Mouse (Mus musculus) embryonic stem cell, embryonic (primary cell): ENCODE data around the gene 2310061N02Rik.
"Not testable (repeated sequence)": the region's sequence is repeated elsewhere in the genome, so short reads cannot be mapped to it uniquely, and the experiment has no call there.

Source experiments
- CTCF ChIA-PET, 4 experiments: fragments of 300-600 bp in 2 of 4; fragments of 350-600 bp in 2 of 4; sonication (Branson Sonifier 250); formaldehyde crosslinking; loops; one replicate each; lab custom pipeline; 2022; ENCODE audit warnings: inconsistent platforms in 2 of 4; lab: Charles Lee
- POLR2A ChIA-PET, 4 experiments: fragments of 300-600 bp in 2 of 4; fragments of 350-600 bp in 2 of 4; sonication (Branson Sonifier 250); formaldehyde crosslinking; loops; one replicate each; lab custom pipeline; 2022; ENCODE audit warnings: antibody characterized with exemption in 4 of 4, inconsistent platforms in 1 of 4; lab: Charles Lee

Gene 2310061N02Rik

GRCm38 (mm10) chr16:88707496-88708012 is at the start of gene 2310061N02Rik:
2310061N02Rik (minus strand) TSS chr16:88707962.
- POLR2A ChIA-PET = no interaction called here
- CTCF ChIA-PET = no interaction called here

DNA sequence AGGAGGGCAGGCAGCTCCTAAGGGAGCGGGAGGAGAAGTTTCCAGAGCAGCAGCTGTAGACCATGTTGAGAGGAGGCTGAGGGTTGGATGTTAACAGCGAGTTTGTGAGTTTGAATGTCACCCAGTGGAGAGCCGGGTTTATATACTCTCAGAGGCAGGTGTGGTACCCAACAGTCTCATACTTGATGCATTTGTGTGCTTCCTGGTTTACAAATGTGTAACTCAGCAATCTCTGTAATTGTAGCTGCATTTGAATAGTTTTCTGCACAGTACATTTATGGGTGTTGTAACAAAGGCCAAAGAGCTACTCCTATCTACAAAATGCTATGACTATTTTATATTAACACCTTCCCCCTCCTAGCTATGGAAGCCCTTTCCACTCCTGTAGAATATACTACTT is 43.8 kb upstream of the 2310061N02Rik start, which contains the start of gene Krtap13:
Krtap13 (minus strand) TSS at position 101 of the 400 bp plus-strand sequence.
- POLR2A ChIA-PET, CTCF ChIA-PET: not testable (repeated sequence)

DNA sequence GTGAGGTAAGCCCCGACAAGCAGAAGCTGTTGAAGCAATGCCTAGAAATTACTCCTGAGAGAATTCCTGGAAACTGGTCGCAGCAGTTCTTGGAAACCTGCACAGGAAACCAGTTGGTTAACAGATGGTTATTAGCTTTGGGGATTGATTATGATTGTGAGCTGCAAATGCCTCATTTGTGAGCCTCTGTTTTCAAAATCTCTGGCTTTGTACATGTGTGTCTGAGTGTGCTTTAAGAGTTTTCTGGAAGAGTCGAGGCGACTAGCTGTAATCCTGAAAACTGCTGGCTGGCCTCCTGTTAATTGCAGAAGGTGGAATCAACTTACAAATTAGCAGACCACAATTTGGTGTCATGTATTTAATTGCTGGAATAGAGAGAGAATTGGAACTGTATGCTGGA is 40.2 kb upstream of the 2310061N02Rik start:
- POLR2A ChIA-PET = no interaction called here

GRCm38 (mm10) chr16:88744750-88745340 is 37.1 kb upstream of the 2310061N02Rik start:
- POLR2A ChIA-PET = interaction anchor here in 1 of 4 experiments (0.6 kb wide), 1 partner anchor 169 kb away, joined by 3 read pairs; no protein-coding TSS in a partner anchor
- CTCF ChIA-PET = no interaction called here

More for the DNA sequence above, 40.2 kb upstream of the 2310061N02Rik start:
- CTCF ChIA-PET = no interaction called here

DNA sequence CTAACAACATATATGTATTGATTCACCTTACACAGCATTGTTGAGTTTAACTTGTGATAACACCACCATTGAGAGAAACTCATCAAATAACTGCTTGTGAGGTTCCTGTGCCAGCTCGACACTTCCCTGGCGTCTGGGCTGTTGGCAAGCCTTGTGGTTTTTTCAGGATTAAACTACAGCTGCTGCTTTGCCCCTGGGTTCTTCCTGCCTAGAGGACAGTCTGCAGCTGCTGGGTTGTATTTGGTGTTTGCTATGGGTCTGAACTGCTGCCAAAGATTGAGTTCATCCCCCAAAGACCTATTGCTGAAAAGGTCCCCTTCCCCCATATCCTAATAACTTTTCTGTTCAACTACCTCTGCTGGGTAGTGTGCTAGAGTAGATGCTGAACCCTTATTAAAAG is 27.6 kb upstream of the 2310061N02Rik start:
- CTCF ChIA-PET = no interaction called here
- POLR2A ChIA-PET = no interaction called here

DNA sequence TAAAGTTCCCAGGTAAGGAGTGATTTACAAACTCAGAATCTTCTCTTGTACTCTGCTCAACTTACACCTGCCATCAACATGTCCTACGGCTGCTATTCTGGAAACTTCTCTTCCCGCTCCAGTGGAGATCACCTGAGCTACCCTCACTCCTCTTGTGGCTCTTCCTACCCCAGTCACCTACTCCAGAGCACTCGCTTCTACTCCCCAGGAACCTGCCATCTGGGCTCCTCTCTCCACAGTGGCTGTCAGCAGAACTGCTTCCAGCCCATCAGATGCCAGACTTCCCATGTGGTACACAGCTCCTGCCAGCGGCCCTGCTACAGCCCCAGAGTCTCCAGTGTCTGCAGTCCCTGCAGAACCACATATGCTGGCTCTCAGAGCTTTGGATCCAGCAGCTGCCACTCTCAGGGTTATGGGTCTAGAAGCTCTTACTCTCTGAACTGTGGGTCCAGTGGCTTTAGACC is 21.1 kb upstream of the 2310061N02Rik start, which contains the start of gene Krtap13-1:
Krtap13-1 (plus strand) TSS at position 51 of the 464 bp plus-strand sequence.
- CTCF ChIA-PET = no interaction called here
- POLR2A ChIA-PET = no interaction called here

DNA sequence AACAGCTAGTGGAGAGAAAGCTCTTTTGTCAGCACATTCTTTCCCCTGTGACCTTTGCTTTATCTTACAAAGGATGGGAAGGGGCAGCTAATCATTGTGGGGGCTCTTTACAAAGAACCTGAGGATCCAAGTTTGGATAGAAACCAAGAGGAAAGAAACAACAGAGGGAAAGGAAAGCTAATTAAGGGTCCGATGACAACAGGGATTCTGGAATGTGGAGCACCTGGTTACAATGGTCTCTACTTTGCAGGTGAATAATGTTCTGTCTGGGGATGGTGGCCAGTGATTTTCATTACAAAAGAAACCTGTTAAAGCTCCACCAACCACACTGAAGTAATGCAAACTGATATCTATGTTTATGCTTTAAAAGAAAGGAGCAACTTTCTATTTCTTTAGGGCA is 12.3 kb upstream of the 2310061N02Rik start:
- POLR2A ChIA-PET = interaction anchor here in 3 of 4 experiments (0.5 to 2.1 kb wide), 4 partner anchors 11 to 1148 kb away, joined by 3 to 4 read pairs (median 4); no protein-coding TSS in a partner anchor

GRCm38 (mm10) chr16:88716549-88716948 is 8.8 kb upstream of the 2310061N02Rik start:
- POLR2A ChIA-PET = no interaction called here
- CTCF ChIA-PET = no interaction called here

More for the DNA sequence above, 12.3 kb upstream of the 2310061N02Rik start:
- CTCF ChIA-PET = no interaction called here

DNA sequence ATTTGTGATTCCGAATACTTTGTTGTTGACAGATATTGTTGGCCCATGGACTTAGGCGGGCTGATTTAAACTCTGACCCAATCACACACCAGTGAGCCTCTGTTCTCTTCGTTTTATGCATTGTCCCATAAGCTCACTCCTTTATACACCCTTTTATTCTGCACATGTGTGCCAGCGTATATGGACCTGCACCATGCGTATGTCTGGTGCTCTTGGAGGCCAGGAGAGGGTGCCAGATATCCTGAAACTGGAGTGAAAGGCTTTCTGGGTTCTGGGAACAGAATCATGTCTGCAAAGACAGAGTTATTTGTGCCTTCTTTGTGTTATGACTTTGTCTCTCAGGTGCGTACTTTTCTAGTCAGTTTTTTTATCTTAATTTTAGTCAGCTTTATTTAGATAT is 3.5 kb upstream of the 2310061N02Rik start:
- CTCF ChIA-PET = interaction anchor here in 1 of 4 experiments (0.6 kb wide), 1 partner anchor 709 kb away, joined by 3 read pairs; no protein-coding TSS in a partner anchor

GRCm38 (mm10) chr16:88710757-88711156 is 3.0 kb upstream of the 2310061N02Rik start:
- POLR2A ChIA-PET = no interaction called here
- CTCF ChIA-PET = interaction anchor here in 1 of 4 experiments (0.6 kb wide), 1 partner anchor 710 kb away, joined by 3 read pairs; no protein-coding TSS in a partner anchor

More for the DNA sequence above, 3.5 kb upstream of the 2310061N02Rik start:
- POLR2A ChIA-PET = no interaction called here

DNA sequence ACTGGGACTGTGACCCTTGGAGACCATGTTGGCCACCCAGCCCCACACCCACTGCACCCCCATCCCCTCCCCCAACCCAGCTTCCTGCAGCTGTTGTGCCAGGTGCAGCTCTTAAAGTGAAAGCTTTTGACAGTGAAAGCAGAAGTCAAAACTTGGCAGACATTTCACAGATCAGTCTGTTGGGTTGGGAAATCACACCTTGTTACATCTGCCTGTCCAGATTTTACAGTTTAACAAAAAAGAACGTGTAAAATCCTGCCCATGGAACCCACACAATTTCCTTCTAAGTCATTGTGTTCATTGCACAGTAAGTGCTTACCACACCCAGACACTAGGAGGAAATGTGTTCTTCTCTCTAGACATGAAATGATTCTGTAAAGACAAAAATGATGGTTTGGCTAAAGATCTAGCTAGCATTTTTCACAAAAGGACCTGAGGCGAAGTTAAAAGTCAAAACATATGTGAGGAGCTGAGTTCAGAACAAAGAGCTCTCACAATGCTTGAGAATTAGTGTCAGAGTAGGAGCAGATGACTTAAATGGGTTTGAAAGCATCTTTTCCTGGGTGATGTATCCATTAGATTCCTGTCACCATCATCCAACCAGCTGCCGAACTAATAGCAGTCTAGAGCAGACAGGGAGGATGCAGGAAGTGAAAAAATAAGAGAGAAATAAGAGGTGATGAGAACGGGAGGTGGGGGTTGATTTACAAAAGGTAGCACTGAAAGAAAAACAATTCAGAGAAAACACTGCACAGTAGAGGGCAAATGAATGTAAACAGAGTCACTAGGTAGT is 6.5 kb downstream of the 2310061N02Rik start:
- CTCF ChIA-PET = interaction anchor here in 1 of 4 experiments (0.6 kb wide), 1 partner anchor 37 kb away, joined by 3 read pairs; no protein-coding TSS in a partner anchor
- POLR2A ChIA-PET = no interaction called here

- ChIA-PET CTCF (no interaction called here), POLR2A (no interaction called here)
These were observed 11.5 kb downstream of the 2310061N02Rik start for GRCm38 (mm10) chr16:88696256-88696655.

GRCm38 (mm10) chr16:88681282-88681681 is 26.5 kb downstream of the 2310061N02Rik start:
- ChIA-PET POLR2A (no interaction called here), CTCF (no interaction called here)

GRCm38 (mm10) chr16:88679099-88679498 is 28.7 kb downstream of the 2310061N02Rik start:
- POLR2A ChIA-PET = no interaction called here
- CTCF ChIA-PET = no interaction called here

- CTCF ChIA-PET = interaction anchor here in 1 of 4 experiments (0.8 kb wide), 1 partner anchor 8 kb away, joined by 3 read pairs; no protein-coding TSS in a partner anchor
- POLR2A ChIA-PET = no interaction called here
These were observed 36.2 kb downstream of the 2310061N02Rik start, which contains the start of gene Krtap27-1 for GRCm38 (mm10) chr16:88671571-88671970. Krtap27-1 (minus strand) TSS chr16:88671671.

GRCm38 (mm10) chr16:88657426-88657825 is 50.3 kb downstream of the 2310061N02Rik start:
- POLR2A ChIA-PET = no interaction called here
- CTCF ChIA-PET = interaction anchor here in 1 of 4 experiments (0.7 kb wide), 1 partner anchor 290 kb away, joined by 3 read pairs; no protein-coding TSS in a partner anchor
